Mouse (Mus musculus): Measurements from ENCODE around the gene Erbb3.

Erbb3 gene

DNA sequence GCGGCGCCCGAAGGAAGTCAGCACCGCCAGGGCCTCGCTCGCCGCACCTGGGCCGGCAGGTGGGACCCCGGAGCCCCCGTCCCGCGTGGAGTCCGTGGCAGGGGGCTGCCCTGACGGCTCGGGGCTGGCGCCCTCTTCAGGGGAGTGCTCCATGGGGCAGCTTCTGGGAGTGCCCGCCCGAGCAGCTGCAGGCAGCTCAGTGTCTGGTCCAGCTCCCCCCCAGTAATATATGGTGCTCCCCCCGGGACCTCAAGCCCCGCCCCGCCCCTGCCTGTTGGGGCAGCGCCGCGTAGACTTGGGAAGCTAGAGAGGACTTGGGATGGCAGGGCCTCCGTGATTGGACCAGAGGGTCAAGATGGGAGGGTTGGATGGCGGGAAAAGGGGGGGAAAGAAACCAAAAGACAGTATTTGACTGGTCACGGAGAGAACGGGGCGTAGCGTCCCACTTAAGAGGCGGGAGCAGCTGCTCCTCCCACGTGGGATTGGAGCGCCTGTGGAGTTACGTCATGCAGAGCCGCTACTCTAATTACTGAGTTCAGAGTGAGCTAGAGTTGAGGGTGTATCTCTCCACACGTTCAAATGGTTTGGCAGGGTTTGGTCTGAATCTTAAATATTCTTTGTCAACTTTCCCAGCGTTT lies 63.7 kb downstream of the Erbb3 start, which contains the start of gene Esyt1:
Gene Esyt1 (minus strand): TSS at position 201 of the 638 bp plus-strand sequence.
- peak; percentile 87 to 94 for DNase-seq

DNA sequence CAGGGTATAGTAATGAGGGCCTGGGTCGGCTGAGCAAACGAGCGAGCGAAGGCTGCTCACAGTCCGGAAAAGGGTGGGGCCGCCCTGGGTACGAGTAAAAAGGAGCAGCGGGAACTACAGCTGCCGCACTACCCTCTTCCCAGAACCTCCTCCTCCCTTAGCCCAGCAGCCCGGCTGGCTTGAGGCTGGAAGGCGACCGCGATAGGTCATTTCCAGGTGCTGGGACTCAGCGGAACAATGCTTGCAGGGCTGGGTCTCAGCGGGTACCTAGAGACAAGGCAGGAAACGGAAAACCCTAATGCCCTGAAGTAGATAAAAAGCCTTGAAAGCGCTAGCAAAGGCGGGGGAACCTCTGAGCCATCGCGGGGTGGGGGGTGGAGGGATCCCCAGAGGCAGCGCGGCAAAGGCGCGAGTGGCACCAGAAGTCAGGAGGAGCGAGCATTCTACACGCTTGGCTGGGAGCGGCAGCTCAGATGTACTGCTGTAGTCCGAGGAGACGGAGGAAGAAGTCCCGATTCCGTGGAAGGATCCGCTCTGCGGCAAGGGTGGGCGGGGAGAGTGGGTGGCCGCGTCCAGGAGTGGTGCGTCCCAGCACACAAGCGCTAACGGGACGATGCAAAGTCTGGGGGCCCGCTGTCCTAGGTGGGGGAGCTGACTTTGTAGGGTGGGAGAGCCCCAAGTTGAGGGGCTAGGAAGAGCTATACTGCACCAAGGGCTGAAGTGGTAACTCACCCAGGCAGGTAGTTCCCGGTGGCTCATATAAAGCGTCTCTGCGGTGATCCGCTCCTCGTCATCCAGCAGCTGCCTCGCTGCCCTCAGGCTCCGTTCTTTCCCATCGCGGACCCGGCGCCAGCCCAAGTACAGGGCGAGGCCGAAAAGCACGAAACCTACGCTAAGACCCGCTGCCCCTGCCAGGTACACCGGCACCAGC lies 64.5 kb downstream of the Erbb3 start:
- peak; percentile 50 to 65 for DNase-seq

- no peak for DNase-seq
Measured at GRCm38 (mm10) chr10:128524111-128524731, 65.2 kb downstream of the Erbb3 start.

- DNase-seq = no peak
Measured at GRCm38 (mm10) chr10:128522351-128522750, 67.1 kb downstream of the Erbb3 start.

- no peak for DNase-seq
Measured at GRCm38 (mm10) chr10:128520591-128520990, 68.9 kb downstream of the Erbb3 start.

- peak in 1 of 2 experiments; percentile 40 for DNase-seq
Measured at GRCm38 (mm10) chr10:128518833-128519232, 70.6 kb downstream of the Erbb3 start.
